Mouse (Mus musculus) intestine, embryonic 14.5 days (tissue): ENCODE results near the gene Med9. TPM values are rescaled to one million over a fixed set of nuclear protein-coding genes. Genes with fewer than 3 reads are reported as not detected.

Source experiments
- ATAC-seq: fragments of 200-750 bp; cut with Nextera tagmentation; replicated peaks from 2 replicates; pipeline ENCODE4 v1.8.0; 2017; ENCODE audit warnings: low read depth, moderate number of reproducible peaks, moderate TSS enrichment, moderate library complexity; ENCODE audit not compliant: low FRiP score, low TSS enrichment
- DNase-seq: peaks from one replicate; pipeline ENCODE4 v3.0.0-alpha.2; 2018; ENCODE audit warnings: low spot score
- H3K27ac ChIP-seq: fragments of 300-500 bp; sonication (generic); 2 replicates; pipeline ENCODE4 v1.5.1; 2014; ENCODE audit warnings: low read depth, mild to moderate bottlenecking, control low read depth
- H3K27me3 ChIP-seq: fragments of 300-500 bp; sonication (generic); replicated peaks from 2 replicates; pipeline ENCODE4 v1.6.1; 2014; ENCODE audit warnings: low read length, control low read depth; ENCODE audit not compliant: control insufficient read depth, insufficient read depth
- H3K36me3 ChIP-seq: fragments of 300-500 bp; sonication (generic); 2 replicates; pipeline ENCODE4 v1.6.1; 2014; ENCODE audit warnings: low read length, control low read depth; ENCODE audit not compliant: control insufficient read depth, insufficient read depth
- H3K4me1 ChIP-seq: fragments of 300-500 bp; sonication (generic); replicated peaks from 2 replicates; pipeline ENCODE4 v1.6.1; 2014; ENCODE audit warnings: low read length, control low read depth, mixed read lengths; ENCODE audit not compliant: control insufficient read depth, insufficient read depth
- H3K4me2 ChIP-seq: fragments of 300-500 bp; sonication (generic); 2 replicates; pipeline ENCODE4 v1.6.1; 2014; ENCODE audit warnings: low read length
- H3K4me3 ChIP-seq: fragments of 300-500 bp; sonication (generic); 2 replicates; pipeline ENCODE4 v1.5.1; 2014; ENCODE audit warnings: low read depth, low read length, control low read depth, mixed read lengths
- H3K9ac ChIP-seq: fragments of 300-500 bp; sonication (generic); 2 replicates; pipeline ENCODE4 v1.6.1; 2014; ENCODE audit warnings: mild to moderate bottlenecking, low read length
- H3K9me3 ChIP-seq: fragments of 300-500 bp; sonication (generic); 2 replicates; pipeline ENCODE4 v1.6.1; 2016; ENCODE audit warnings: low read length, control low read depth; ENCODE audit not compliant: control insufficient read depth
- WGBS: fragments of 180-500 bp; shearing (Covaris S2); extraction: QIAGEN DNeasy Blood & Tissue Kit; methylation state at CpG from one replicate; pipeline ENCODE4 v1.1.7; 2014; 5-methylcytosine and 5-hydroxymethylcytosine counted together
- polyA plus RNA-seq: library from polyadenylated mRNA; unstranded; fragments of >200 nt; fragmentation: Nextera tagmentation; extraction: Ambion mirVana; gene quantifications from 2 replicates; pipeline ENCODE4 v1.2.1, GENCODE M21; 2014

Gene Med9
- polyA plus RNA-seq, 1 experiment from 2014 or later, result 41.5 TPM

- DNase-seq (no peak), ATAC-seq (no peak)
- no peaks in the 10 kb centered on the region for H3K9me3 ChIP-seq
- H3K36me3 ChIP-seq, result peaks cover 18% of the 10 kb centered on the region
- 37% methylated on average over 4 of the region's 4 CpGs for WGBS
- H3K27ac ChIP-seq, result peak overlapping the region; percentile 70
- 0 out of 2 replicates have a peak overlapping the region, but pooled peaks have one; percentile 5 for H3K9ac ChIP-seq
- peaks cover 16% of the 10 kb centered on the region for H3K27me3 ChIP-seq
- peak overlapping the region; percentile 13; the same call in 1 of the 2 replicates for H3K4me2 ChIP-seq
- H3K4me1 ChIP-seq, result peaks cover 14% of the 10 kb centered on the region
- no peak overlapping the region for H3K4me3 ChIP-seq
Observed at GRCm38 (mm10) chr11:59966102-59966483, 18.1 kb downstream of the Med9 start.

DNA sequence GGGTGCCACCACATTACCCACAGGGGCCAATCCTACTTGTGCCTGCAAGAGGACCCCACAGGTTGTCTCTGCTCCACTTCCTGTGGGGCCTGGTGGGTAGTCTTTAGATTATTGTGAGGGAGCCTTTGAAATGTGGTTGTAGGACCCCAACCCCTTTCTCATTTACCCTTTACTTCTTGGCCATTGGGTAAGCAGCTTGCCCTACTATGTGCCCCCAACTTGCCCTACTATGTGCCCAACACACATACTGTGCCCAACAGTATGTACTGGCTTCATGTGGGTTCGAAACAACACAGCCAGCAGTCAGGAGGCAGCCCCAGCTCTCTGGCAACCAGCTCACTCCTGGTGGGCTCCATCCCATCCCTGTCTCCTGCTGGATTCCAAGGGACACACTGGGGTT lies 19.8 kb downstream of the Med9 start:
- Histone ChIP-seq H3K9ac (no peak overlapping the region), H3K4me3 (no peak overlapping the region), H3K27ac (no peak overlapping the region), H3K4me1 (peaks cover 14% of the 10 kb centered on the region), H3K9me3 (no peaks in the 10 kb centered on the region), H3K36me3 (peaks cover 2% of the 10 kb centered on the region; the same call in 1 of the 2 replicates), H3K27me3 (peaks cover 12% of the 10 kb centered on the region), H3K4me2 (no peak overlapping the region)
- no peak for ATAC-seq
- no peak for DNase-seq
- WGBS, result 84% methylated on average over 1 of the region's 1 CpGs

DNA sequence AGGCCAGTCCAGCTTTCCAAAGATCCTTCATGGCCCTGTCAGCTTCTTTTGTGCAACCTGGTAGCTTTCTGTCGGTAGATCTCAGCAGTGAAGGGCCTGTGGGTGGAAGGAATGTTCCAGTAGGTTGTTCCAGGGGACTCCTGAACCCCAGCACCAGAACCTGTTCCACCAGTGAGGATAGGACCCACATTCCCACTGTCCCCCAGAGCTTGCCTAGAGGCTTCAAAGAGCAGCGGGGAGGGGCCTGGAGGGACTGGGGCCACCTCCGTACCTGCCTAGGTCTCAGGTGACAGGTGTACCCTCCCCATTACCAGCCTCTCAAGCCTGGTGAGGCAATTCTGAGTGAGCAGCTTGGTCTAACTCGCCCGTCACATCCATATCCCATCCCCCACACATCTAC lies 22.8 kb downstream of the Med9 start:
- Histone ChIP-seq H3K27ac (no peak overlapping the region), H3K9ac (no peak overlapping the region), H3K9me3 (no peaks in the 10 kb centered on the region), H3K36me3 (no peaks in the 10 kb centered on the region), H3K4me2 (no peak overlapping the region), H3K27me3 (no peaks in the 10 kb centered on the region), H3K4me3 (no peak overlapping the region), H3K4me1 (peaks cover 10% of the 10 kb centered on the region)
- DNase-seq (no peak), ATAC-seq (no peak)
- 69% methylated on average over 5 of the region's 5 CpGs for WGBS

DNA sequence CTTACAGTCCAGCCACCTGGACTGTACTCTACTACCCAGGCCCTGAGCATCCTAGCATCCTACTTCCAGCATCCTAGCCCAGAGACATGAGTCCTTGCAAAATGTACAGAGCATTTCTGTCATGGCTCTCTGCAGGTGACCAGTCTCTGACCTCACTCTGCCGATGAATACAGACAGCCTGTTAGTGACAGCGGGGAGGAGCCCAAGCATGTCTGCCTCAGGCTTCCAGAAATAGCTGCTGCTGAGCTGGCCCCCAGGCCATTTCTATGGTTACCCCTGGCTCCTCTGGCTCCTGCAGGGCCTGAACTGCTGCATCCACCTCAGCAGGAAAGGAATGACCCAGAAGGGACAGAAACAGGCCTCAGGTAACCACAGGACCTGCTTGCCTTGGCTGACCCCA lies 23.7 kb downstream of the Med9 start:
- no peak overlapping the region for H3K4me3 ChIP-seq
- H3K27ac ChIP-seq, result no peak overlapping the region
- H3K4me2 ChIP-seq, result no peak overlapping the region
- no peak overlapping the region for H3K9ac ChIP-seq
- no peaks in the 10 kb centered on the region for H3K9me3 ChIP-seq
- no peak for ATAC-seq
- 53% methylated on average over 2 of the region's 2 CpGs for WGBS
- peaks cover under 1% of the 10 kb centered on the region; the same call in 1 of the 2 replicates for H3K4me1 ChIP-seq
- no peaks in the 10 kb centered on the region for H3K36me3 ChIP-seq
- no peaks in the 10 kb centered on the region for H3K27me3 ChIP-seq
- DNase-seq, result no peak

DNA sequence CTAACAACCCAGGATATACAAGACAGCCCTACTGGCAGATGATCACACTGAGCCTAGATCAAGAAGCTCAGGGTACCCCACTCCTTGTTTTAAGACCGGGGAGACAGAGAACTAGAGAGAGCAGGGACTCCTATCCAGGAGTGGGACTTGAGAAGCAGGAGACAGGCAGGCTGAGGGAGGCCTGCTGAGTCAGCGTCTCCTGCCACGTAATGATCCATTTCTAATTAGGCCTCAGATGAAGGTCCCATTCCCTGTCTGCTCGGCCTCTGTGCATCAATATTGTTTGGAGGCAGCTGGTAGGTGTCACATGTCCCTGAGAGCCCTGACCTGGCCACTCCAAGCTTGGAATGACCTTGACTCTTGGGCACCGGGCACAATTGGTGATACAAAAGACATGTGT lies 25.4 kb downstream of the Med9 start:
- no peaks in the 10 kb centered on the region for H3K9me3 ChIP-seq
- H3K4me3 ChIP-seq, result no peak overlapping the region
- DNase-seq, result no peak
- no peaks in the 10 kb centered on the region for H3K4me1 ChIP-seq
- no peak overlapping the region for H3K27ac ChIP-seq
- H3K27me3 ChIP-seq, result no peaks in the 10 kb centered on the region
- WGBS, result 86% methylated on average over 5 of the region's 5 CpGs
- H3K9ac ChIP-seq, result no peak overlapping the region
- H3K36me3 ChIP-seq, result no peaks in the 10 kb centered on the region
- no peak overlapping the region for H3K4me2 ChIP-seq
- ATAC-seq, result no peak

DNA sequence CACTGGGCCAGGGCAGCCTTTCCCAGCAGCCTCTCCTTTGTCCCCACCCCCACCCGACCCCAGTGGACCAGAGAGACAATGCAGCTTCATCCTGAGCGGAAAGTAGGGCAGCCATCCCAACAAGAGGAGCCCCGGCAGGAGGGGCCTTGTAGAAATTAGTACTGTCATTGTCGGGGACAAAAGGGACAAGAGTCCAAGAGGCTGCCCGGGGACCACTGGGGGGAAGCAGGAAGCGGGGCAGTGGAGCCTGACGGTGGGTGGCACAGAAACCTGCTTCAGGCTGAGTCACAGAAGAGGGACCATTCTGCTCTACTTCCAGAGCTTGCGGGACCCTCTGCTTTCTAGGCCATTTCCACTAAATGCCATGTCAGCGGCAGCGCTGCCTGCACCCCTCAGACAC lies 27.2 kb downstream of the Med9 start:
- no peak for DNase-seq
- H3K27ac ChIP-seq, result no peak overlapping the region
- no peak for ATAC-seq

GRCm38 (mm10) chr11:59977831-59978230 lies 29.8 kb downstream of the Med9 start:
- WGBS, result 78% methylated on average over 5 of the region's 5 CpGs
- Histone ChIP-seq H3K4me2 (no peak overlapping the region), H3K9me3 (no peaks in the 10 kb centered on the region), H3K36me3 (no peaks in the 10 kb centered on the region), H3K4me1 (no peaks in the 10 kb centered on the region), H3K4me3 (no peak overlapping the region), H3K27me3 (no peaks in the 10 kb centered on the region), H3K9ac (no peak overlapping the region), H3K27ac (no peak overlapping the region)
- no peak for DNase-seq
- ATAC-seq, result no peak

More for the DNA sequence above, 27.2 kb downstream of the Med9 start:
- 62% methylated on average over 10 of the region's 10 CpGs for WGBS
- Histone ChIP-seq H3K36me3 (no peaks in the 10 kb centered on the region), H3K4me3 (no peak overlapping the region), H3K9ac (no peak overlapping the region), H3K4me1 (no peaks in the 10 kb centered on the region), H3K27me3 (no peaks in the 10 kb centered on the region), H3K4me2 (no peak overlapping the region), H3K9me3 (no peaks in the 10 kb centered on the region)

GRCm38 (mm10) chr11:59989406-59989805 lies 41.4 kb downstream of the Med9 start:
- H3K36me3 ChIP-seq, result no peaks in the 10 kb centered on the region
- no peak overlapping the region for H3K4me2 ChIP-seq
- no peak for DNase-seq
- H3K4me1 ChIP-seq, result no peaks in the 10 kb centered on the region
- H3K27ac ChIP-seq, result no peak overlapping the region
- H3K9ac ChIP-seq, result no peak overlapping the region
- H3K9me3 ChIP-seq, result no peaks in the 10 kb centered on the region
- no peak for ATAC-seq
- no peak overlapping the region for H3K4me3 ChIP-seq
- no peaks in the 10 kb centered on the region for H3K27me3 ChIP-seq
- 87% methylated on average over 1 of the region's 1 CpGs for WGBS

- WGBS, result 53% methylated on average over 8 of the region's 8 CpGs
- no peak overlapping the region for H3K4me2 ChIP-seq
- H3K27me3 ChIP-seq, result no peaks in the 10 kb centered on the region
- no peak for DNase-seq
- no peaks in the 10 kb centered on the region for H3K36me3 ChIP-seq
- no peak overlapping the region for H3K27ac ChIP-seq
- no peak for ATAC-seq
- no peaks in the 10 kb centered on the region for H3K9me3 ChIP-seq
- H3K4me3 ChIP-seq, result no peak overlapping the region
- no peak overlapping the region for H3K9ac ChIP-seq
- H3K4me1 ChIP-seq, result no peaks in the 10 kb centered on the region
Observed at GRCm38 (mm10) chr11:59991365-59991764, 43.4 kb downstream of the Med9 start.
